Mouse (Mus musculus): ENCODE data around the gene Folr1.

GRCm38 (mm10) chr7:101833352-101833751, 37.2 kb downstream of the Folr1 start:
- TF ChIP-seq ZNF384 (IDR thresholded peaks at IDR 0.05; ENCODE audit: low read depth, low read length), result peak; percentile 81
- no peak for TF ChIP-seq ZC3H11A (IDR thresholded peaks at IDR 0.05; ENCODE audit: borderline replicate concordance, low read depth, low read length)
- no peak for TF ChIP-seq MAFK (IDR thresholded peaks at IDR 0.05; ENCODE audit: insufficient read depth, low read depth, low read length)
